Mouse (Mus musculus): ENCODE results near the gene Plekhj1.
A peak's percentile ranks its signal among the peaks of the same experiment; 100 is the strongest.

The Plekhj1 gene

GRCm38 (mm10) chr10:80804340-80804739 is 5.9 kb upstream of the Plekhj1 start:
- DNase-seq: no peak

GRCm38 (mm10) chr10:80802996-80803395 is 4.6 kb upstream of the Plekhj1 start:
- DNase-seq: peak in 1 of 2 experiments; percentile 18

- peak in 1 of 2 experiments; percentile 23 for DNase-seq
These were observed 3.9 kb upstream of the Plekhj1 start for GRCm38 (mm10) chr10:80802204-80802912.

GRCm38 (mm10) chr10:80799070-80799566 is 692 bp upstream of the Plekhj1 start:
- DNase-seq: no peak

GRCm38 (mm10) chr10:80797186-80798149 is 958 bp downstream of the Plekhj1 start:
- peak in 1 of 2 experiments; percentile 91 for DNase-seq

GRCm38 (mm10) chr10:80796307-80796848 is 2.0 kb downstream of the Plekhj1 start:
- no peak for DNase-seq

- peak in 1 of 2 experiments; percentile 21 for DNase-seq
These were observed 3.7 kb downstream of the Plekhj1 start for GRCm38 (mm10) chr10:80794750-80795149.

- DNase-seq: peak in 1 of 2 experiments; percentile 20
These were observed 4.6 kb downstream of the Plekhj1 start for GRCm38 (mm10) chr10:80793803-80794202.

GRCm38 (mm10) chr10:80793033-80793784 is 5.2 kb downstream of the Plekhj1 start:
- no peak for DNase-seq

- DNase-seq: no peak
These were observed 6.0 kb downstream of the Plekhj1 start for GRCm38 (mm10) chr10:80792175-80793032.

GRCm38 (mm10) chr10:80791476-80792174 is 6.8 kb downstream of the Plekhj1 start:
- DNase-seq: peak in 1 of 2 experiments; percentile 44

- DNase-seq: no peak
These were observed 7.5 kb downstream of the Plekhj1 start for GRCm38 (mm10) chr10:80790761-80791404.

GRCm38 (mm10) chr10:80787517-80787916 is 10.9 kb downstream of the Plekhj1 start:
- no peak for DNase-seq

- no peak for DNase-seq
These were observed 12.5 kb downstream of the Plekhj1 start for GRCm38 (mm10) chr10:80785963-80786362.

- no peak for DNase-seq
These were observed 13.6 kb downstream of the Plekhj1 start for GRCm38 (mm10) chr10:80784871-80785270.

GRCm38 (mm10) chr10:80784302-80784701 is 14.1 kb downstream of the Plekhj1 start:
- DNase-seq: no peak

GRCm38 (mm10) chr10:80779565-80779964 is 18.9 kb downstream of the Plekhj1 start:
- DNase-seq: no peak

GRCm38 (mm10) chr10:80777123-80777522 is 21.3 kb downstream of the Plekhj1 start:
- DNase-seq: no peak

GRCm38 (mm10) chr10:80776358-80776869 is 22.0 kb downstream of the Plekhj1 start:
- DNase-seq: no peak

- no peak for DNase-seq
These were observed 22.7 kb downstream of the Plekhj1 start for GRCm38 (mm10) chr10:80775731-80776130.
